ENCODE assay signal across 8 mouse cellular contexts in the genomic region with DNA sequence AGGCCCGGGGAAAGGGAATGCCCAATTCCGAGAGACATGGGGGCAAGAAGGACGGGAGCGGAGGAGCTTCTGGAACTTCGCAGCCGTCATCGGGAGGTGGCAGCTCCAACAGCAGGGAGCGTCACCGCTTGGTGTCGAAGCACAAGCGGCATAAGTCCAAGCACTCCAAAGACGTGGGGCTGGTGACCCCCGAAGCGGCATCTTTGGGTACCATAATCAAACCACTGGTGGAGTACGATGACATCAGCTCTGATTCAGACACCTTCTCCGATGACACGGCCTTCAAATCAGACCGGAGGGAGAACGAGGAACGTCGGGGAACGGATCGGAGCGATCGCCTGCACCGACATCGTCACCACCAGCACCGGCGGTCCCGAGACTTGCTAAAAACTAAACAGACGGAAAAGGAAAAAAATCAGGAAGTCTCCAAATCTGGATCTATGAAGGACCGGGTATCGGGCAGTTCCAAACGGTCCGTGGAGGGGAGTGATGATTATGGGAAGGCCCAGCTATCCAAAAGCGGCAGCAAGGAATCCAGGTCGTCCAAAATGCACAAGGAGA. TPM values are rescaled to one million over a fixed set of nuclear protein-coding genes. Genes with fewer than 3 reads are reported as not detected.
DNase-seq lines count a peak whose midpoint lies in the region; ATAC-seq and TF ChIP-seq lines count a peak whose summit lies in the region.

No protein-coding gene starts in this region.

- under 1% methylated on average over 37 of the region's 37 CpGs for WGBS in forebrain, embryonic 14.5 days
- WGBS in kidney, postnatal 0 days: under 1% methylated on average over 37 of the region's 37 CpGs
- under 1% methylated on average over 37 of the region's 37 CpGs for WGBS in midbrain, embryonic 10.5 days

- peak overlapping the region; percentile 72 for H3K4me3 ChIP-seq in forebrain, embryonic 14.5 days (ENCODE audit: low read depth, low read length)
- peak overlapping the region; percentile 82 for H3K4me3 ChIP-seq in kidney, postnatal 0 days (replicated peaks; ENCODE audit: low read depth, low read length)
- H3K4me3 ChIP-seq in midbrain, embryonic 10.5 days: peak overlapping the region; percentile 96

- DNase-seq in adrenal gland, adult 8-10 months: peak; percentile 51
- no peak for DNase-seq in adrenal gland, postnatal 14 days
- peak; percentile 31 for DNase-seq in right cerebral cortex, postnatal 14 days
- no peak for DNase-seq in right cerebral cortex, postnatal 4 days
- peak; percentile 1 for DNase-seq in forebrain, embryonic 14.5 days (ENCODE audit: low spot score)
- DNase-seq in kidney, postnatal 0 days (ENCODE audit: low spot score): no peak
- DNase-seq in midbrain, embryonic 10.5 days (ENCODE audit: low spot score): no peak
- peak; percentile 65 for DNase-seq in testis, postnatal 14 days (ENCODE audit: low spot score)

- TF ChIP-seq CTCF in kidney, postnatal 0 days (IDR thresholded peaks at IDR 0.05; ENCODE audit: low read depth): no peak

- peak overlapping the region; percentile 93 for H3K9ac ChIP-seq in forebrain, embryonic 14.5 days (ENCODE audit: low read length)
- peak overlapping the region; percentile 100 for H3K9ac ChIP-seq in kidney, postnatal 0 days (ENCODE audit: low read depth, low read length)

- peaks cover 12% of the 10 kb centered on the region; the same call in 1 of the 2 replicates for H3K36me3 ChIP-seq in forebrain, embryonic 14.5 days (ENCODE audit: control insufficient read depth, insufficient read depth, low read length)
- no peaks in the 10 kb centered on the region for H3K36me3 ChIP-seq in kidney, postnatal 0 days (ENCODE audit: insufficient read depth, low read length)
- peaks cover 24% of the 10 kb centered on the region for H3K36me3 ChIP-seq in midbrain, embryonic 10.5 days

- peak overlapping the region; percentile 99 for H3K27ac ChIP-seq in forebrain, embryonic 14.5 days (ENCODE audit: low read depth, low read length)
- H3K27ac ChIP-seq in kidney, postnatal 0 days: peak overlapping the region; percentile 100
- H3K27ac ChIP-seq in midbrain, embryonic 10.5 days (replicated peaks): peak overlapping the region; percentile 99

- no peaks in the 10 kb centered on the region for H3K9me3 ChIP-seq in forebrain, embryonic 14.5 days (replicated peaks; ENCODE audit: control insufficient read depth, low read length)
- no peaks in the 10 kb centered on the region for H3K9me3 ChIP-seq in kidney, postnatal 0 days (replicated peaks; ENCODE audit: low read length)
- H3K9me3 ChIP-seq in midbrain, embryonic 10.5 days (replicated peaks): no peaks in the 10 kb centered on the region

- H3K27me3 ChIP-seq in forebrain, embryonic 14.5 days (replicated peaks; ENCODE audit: control insufficient read depth, insufficient read depth, low read length): no peaks in the 10 kb centered on the region
- H3K27me3 ChIP-seq in kidney, postnatal 0 days (ENCODE audit: insufficient read depth, low read length): no peaks in the 10 kb centered on the region
- no peaks in the 10 kb centered on the region for H3K27me3 ChIP-seq in midbrain, embryonic 10.5 days (ENCODE audit: low read depth, poor library complexity, severe bottlenecking)

- H3K4me1 ChIP-seq in forebrain, embryonic 14.5 days (ENCODE audit: control insufficient read depth, insufficient read depth, low read length): peaks cover 10% of the 10 kb centered on the region
- 0 out of 2 replicates have a peak, but pooled peaks cover 3% of the 10 kb centered on the region for H3K4me1 ChIP-seq in kidney, postnatal 0 days (replicated peaks; ENCODE audit: insufficient read depth, low read length)
- peaks cover 44% of the 10 kb centered on the region for H3K4me1 ChIP-seq in midbrain, embryonic 10.5 days

- ATAC-seq in forebrain, embryonic 14.5 days: peak; percentile 47
- no peak; the same call in 1 of the 2 replicates for ATAC-seq in kidney, postnatal 0 days (replicated peaks; ENCODE audit: low FRiP score, low read depth)

- H3K4me2 ChIP-seq in forebrain, embryonic 14.5 days (ENCODE audit: low read length): peak overlapping the region; percentile 61
- H3K4me2 ChIP-seq in kidney, postnatal 0 days (ENCODE audit: low read length): peak overlapping the region; percentile 91

RNA-seq across cellular contexts. Expression of gene Cdk12, which starts 0.6 kb away (rescaled TPM):
- total RNA-seq in adrenal gland, adult 8-10 months (2022): 10 to 100 TPM; 41.6 to 57.7 (median 49.9) TPM
- total RNA-seq in adrenal gland, postnatal 14 days (2021): 46.2 and 46.6 TPM in 2 replicates
- polyA plus RNA-seq in forebrain, embryonic 14.5 days (2014; fragmentation: Nextera tagmentation; extraction: Ambion mirVana): 10.0 and 10.2 TPM in 2 replicates
- polyA plus RNA-seq in kidney, postnatal 0 days (2015; fragmentation: Nextera tagmentation; extraction: Ambion mirVana): 6.1 and 6.4 TPM in 2 replicates
- polyA plus RNA-seq in midbrain, embryonic 10.5 days (2016; fragmentation: Nextera tagmentation; extraction: Ambion mirVana): 10.7 and 12.0 TPM in 2 replicates

RNA-seq across cellular contexts. Expression of gene Med1, which starts 10.3 kb away (rescaled TPM):
- total RNA-seq in adrenal gland, adult 8-10 months (2022): 10 to 100 TPM; 62.9 to 72.7 (median 66.6) TPM
- 52.3 and 58.3 TPM in 2 replicates for total RNA-seq in adrenal gland, postnatal 14 days (2021)
- 54.5 and 60.6 TPM in 2 replicates for polyA plus RNA-seq in forebrain, embryonic 14.5 days (2014; fragmentation: Nextera tagmentation; extraction: Ambion mirVana)
- polyA plus RNA-seq in kidney, postnatal 0 days (2015; fragmentation: Nextera tagmentation; extraction: Ambion mirVana): 47.0 and 54.7 TPM in 2 replicates
- polyA plus RNA-seq in midbrain, embryonic 10.5 days (2016; fragmentation: Nextera tagmentation; extraction: Ambion mirVana): 74.3 and 82.5 TPM in 2 replicates

RNA-seq across cellular contexts. Expression of gene Fbxl20, which starts 53.2 kb away (rescaled TPM):
- total RNA-seq in adrenal gland, adult 8-10 months (2022): 10 to 100 TPM; 37.4 to 45.0 (median 41.1) TPM
- 26.2 and 28.2 TPM in 2 replicates for total RNA-seq in adrenal gland, postnatal 14 days (2021)
- 23.0 and 27.4 TPM in 2 replicates for polyA plus RNA-seq in forebrain, embryonic 14.5 days (2014; fragmentation: Nextera tagmentation; extraction: Ambion mirVana)
- polyA plus RNA-seq in kidney, postnatal 0 days (2015; fragmentation: Nextera tagmentation; extraction: Ambion mirVana): 15.5 and 16.5 TPM in 2 replicates
- polyA plus RNA-seq in midbrain, embryonic 10.5 days (2016; fragmentation: Nextera tagmentation; extraction: Ambion mirVana): 21.0 and 23.7 TPM in 2 replicates

Comparison
In these comparisons a context has a peak if more than half of its experiments do, and no peak if none do; other contexts are left out.
1. DNase-seq: peak in adrenal gland, adult 8-10 months (single experiment), right cerebral cortex, postnatal 14 days (single experiment), forebrain, embryonic 14.5 days (single experiment) and testis, postnatal 14 days (single experiment); none in adrenal gland, postnatal 14 days (single experiment), right cerebral cortex, postnatal 4 days (single experiment), kidney, postnatal 0 days (single experiment) and midbrain, embryonic 10.5 days (single experiment).
2. Peak in every context shown above with its lines, with median percentiles within 50 percentile points of each other: H3K27ac ChIP-seq and H3K4me3 ChIP-seq.